Mouse (Mus musculus) heart, postnatal 0 days (tissue): ENCODE results near the gene Vmn1r54.

Experiments used
- CTCF ChIP-seq: IDR thresholded peaks from 2 replicates; pipeline ENCODE4 v1.5.1; 2016; ENCODE audit warnings: antibody characterized with exemption, control low read depth, low read depth
- EP300 ChIP-seq: IDR thresholded peaks from 2 replicates; pipeline ENCODE4 v1.6.1; 2016; ENCODE audit warnings: antibody characterized with exemption, low read depth

GRCm38 (mm10) chr6:90308839-90309778 lies 63.0 kb downstream of the Vmn1r54 start:
- TF ChIP-seq CTCF, result no peak
- no peak for TF ChIP-seq EP300
